ENCODE assay signal across 28 mouse cellular contexts in the genomic region with DNA sequence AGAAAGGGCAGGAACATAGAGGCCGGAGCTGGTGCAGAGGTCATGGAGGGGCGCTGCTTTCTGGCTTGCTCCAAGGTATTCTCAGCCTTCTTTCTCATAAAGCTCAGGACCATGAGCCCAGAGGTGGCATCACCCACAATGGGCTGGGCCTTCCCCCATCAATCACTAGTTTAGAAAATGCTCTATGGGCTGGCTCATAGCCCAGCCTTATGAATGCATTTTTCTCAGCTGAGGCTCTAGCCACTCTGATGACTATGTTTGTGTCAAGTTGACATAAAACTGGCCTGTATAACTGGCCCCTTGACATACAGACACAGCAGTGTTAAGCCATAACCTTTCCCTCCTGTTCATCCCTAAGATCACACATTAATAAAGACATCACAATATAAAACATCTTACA. TPM values are rescaled to one million over a fixed set of nuclear protein-coding genes. Genes with fewer than 3 reads are reported as not detected.
DNase-seq lines count a peak whose midpoint lies in the region; ATAC-seq and TF ChIP-seq lines count a peak whose summit lies in the region.
"Had no signal": no experiment of that assay in that cellular context is flagged by ENCODE, and none has a peak within 500 bp of the region (broad histone marks: within the 10 kb centered on the region; RNA-seq: fewer than 3 reads in every experiment).

No protein-coding gene starts in this region.

- H3K4me3 ChIP-seq in heart, postnatal 0 days (ENCODE audit: low read depth, low read length) = no peak overlapping the region
- H3K4me3 ChIP-seq: embryonic facial prominence, embryonic 13.5 days; embryonic facial prominence, embryonic 15.5 days; erythroblast, embryonic 14.5 days; forebrain, embryonic 13.5 days; forebrain, embryonic 15.5 days had no signal

- TF ChIP-seq EP300 in heart, postnatal 0 days (IDR thresholded peaks at IDR 0.05; ENCODE audit: low read depth) = no peak

- no peak overlapping the region for H3K4me2 ChIP-seq in heart, postnatal 0 days (ENCODE audit: low read depth, low read length)
- H3K4me2 ChIP-seq: embryonic facial prominence, embryonic 13.5 days; embryonic facial prominence, embryonic 15.5 days; forebrain, embryonic 13.5 days; forebrain, embryonic 15.5 days had no signal

- peaks cover 4% of the 10 kb centered on the region; the same call in 1 of the 2 replicates for H3K4me1 ChIP-seq in heart, postnatal 0 days (ENCODE audit: control insufficient read depth, insufficient read depth)

- no peaks in the 10 kb centered on the region for H3K27me3 ChIP-seq in heart, postnatal 0 days (ENCODE audit: control insufficient read depth, insufficient read depth, low read length)
- H3K27me3 ChIP-seq: CH12.LX; embryonic facial prominence, embryonic 13.5 days; embryonic facial prominence, embryonic 15.5 days; forebrain, embryonic 13.5 days; forebrain, embryonic 15.5 days; Patski had no signal

- no peaks in the 10 kb centered on the region for H3K9me3 ChIP-seq in heart, postnatal 0 days (replicated peaks; ENCODE audit: control insufficient read depth, low read length)
- H3K9me3 ChIP-seq: embryonic facial prominence, embryonic 13.5 days; embryonic facial prominence, embryonic 15.5 days; forebrain, embryonic 13.5 days; forebrain, embryonic 15.5 days; G1E had no signal

- intact Hi-C loops in heart, postnatal 14 days (cut with DNase I) = no loop called here

- H3K9ac ChIP-seq in heart, postnatal 0 days (replicated peaks; ENCODE audit: low read depth, low read length) = no peak overlapping the region
- H3K9ac ChIP-seq: embryonic facial prominence, embryonic 13.5 days; embryonic facial prominence, embryonic 15.5 days; forebrain, embryonic 13.5 days; forebrain, embryonic 15.5 days; forebrain, postnatal 0 days had no signal

- no peak for DNase-seq in heart, postnatal 0 days (ENCODE audit: low spot score)
- DNase-seq in heart, postnatal 14 days = no peak
- peak; percentile 81 for DNase-seq in 3T3-L1 (ENCODE audit: low read depth, low spot score)
- DNase-seq in Muller cell, postnatal 12 days (ENCODE audit: inconsistent ontology term) = peak; percentile 48
- DNase-seq in fibroblast of lung, adult 2 months (ENCODE audit: low read depth) = peak; percentile 48
- no peak for DNase-seq in neural tube, embryonic 10.5 days (ENCODE audit: extremely low spot score, low spot score)
- DNase-seq in cerebellum, adult 11 months = no peak
- DNase-seq: adrenal gland, adult 8-10 months; adrenal gland, postnatal 14 days; adrenal gland, postnatal 36 days; B cell, adult 2 months; cerebellum, adult 18-20 months; cerebellum, adult 8-10 months; cerebellum, adult 9-11 months; cerebellum, postnatal 14 days; cerebellum, postnatal 36 days; embryo, embryonic 11 days; forebrain, postnatal 0 days had no signal

- TF ChIP-seq CTCF in heart, postnatal 0 days (IDR thresholded peaks at IDR 0.05; ENCODE audit: low read depth) = no peak

- no peak overlapping the region for H3K27ac ChIP-seq in heart, postnatal 0 days (ENCODE audit: low read depth)
- H3K27ac ChIP-seq: embryonic facial prominence, embryonic 13.5 days; embryonic facial prominence, embryonic 15.5 days; forebrain, embryonic 13.5 days; forebrain, embryonic 15.5 days had no signal

- WGBS in heart, postnatal 0 days = 90% methylated on average over 2 of the region's 2 CpGs

- H3K36me3 ChIP-seq in heart, postnatal 0 days (replicated peaks; ENCODE audit: control insufficient read depth, insufficient read depth, low read length) = no peaks in the 10 kb centered on the region
- H3K36me3 ChIP-seq: G1E had no signal

- ATAC-seq in heart, postnatal 0 days (ENCODE audit: insufficient read depth, low read depth) = 0 out of 2 replicates have a peak, but pooled peaks have one; percentile 17
- ATAC-seq: activated CD4-positive, CD25-positive, alpha-beta regulatory T cell, adult 4 months; CD4-positive, CD25-positive, alpha-beta regulatory T cell, adult 4 months; forebrain, embryonic 13.5 days; forebrain, embryonic 15.5 days; forebrain, postnatal 0 days; Patski had no signal

RNA-seq across cellular contexts. Expression of a gene that starts 5.2 kb away (rescaled TPM):
- total RNA-seq in heart, postnatal 0 days (2014; rRNA removed; ENCODE audit: low replicate concordance) = 1.9 and 3.9 TPM in 2 replicates
- polyA plus RNA-seq in heart, postnatal 0 days (2015; fragmentation: Nextera tagmentation; extraction: Ambion mirVana) = 2.0 and 2.3 TPM in 2 replicates
- total RNA-seq in heart, postnatal 14 days (2021) = 1 to 10 TPM; 2.7 to 4.5 TPM
- polyA plus RNA-seq: erythroblast, embryonic 14.5 days had no signal

Comparison
In these comparisons a context has a peak if more than half of its experiments do, and no peak if none do; other contexts are left out.
1. DNase-seq: peak in 3T3-L1 (single experiment), Muller cell, postnatal 12 days (single experiment) and fibroblast of lung, adult 2 months (single experiment); none in heart, postnatal 0 days (single experiment), heart, postnatal 14 days (0 of 2), neural tube, embryonic 10.5 days (single experiment) and cerebellum, adult 11 months (single experiment).